Mouse (Mus musculus): ENCODE measurements at regions not wholly inside any gene's neighbourhood (a gene's known extent, or its start where the extent isn't known, plus 50 kb on each side); places are given as distances from the start of the nearest gene placed in this dataset.

GRCm38 (mm10) chr15:51471143-51471542 lies 2413.6 kb upstream of the Gm7489 start:
- Histone ChIP-seq H3K79me3 (ENCODE audit: low read depth) (no peaks in the 10 kb centered on the region), H3K27me3 (ENCODE audit: control insufficient read depth, insufficient read depth, insufficient read length) (no peaks in the 10 kb centered on the region), H3K36me3 (ENCODE audit: control insufficient read depth, insufficient read depth) (no peaks in the 10 kb centered on the region), H3K79me2 (ENCODE audit: control insufficient read depth, insufficient read depth) (no peaks in the 10 kb centered on the region), H3ac (ENCODE audit: control insufficient read depth, insufficient read length, low read depth) (no peak overlapping the region), H3K4me3 (ENCODE audit: insufficient read depth, poor library complexity, severe bottlenecking) (no peak overlapping the region)
- TF ChIP-seq USF1 (IDR thresholded peaks at IDR 0.05; ENCODE audit: low read depth) (no peak), MYOD1 (IDR thresholded peaks at IDR 0.05; ENCODE audit: control insufficient read depth, insufficient read length, low read depth) (no peak), CEBPB (IDR thresholded peaks at IDR 0.05; ENCODE audit: low read depth) (no peak), FOSL1 (IDR thresholded peaks at IDR 0.05; ENCODE audit: insufficient read depth, low read length, poor library complexity, severe bottlenecking) (no peak), MYOG (IDR thresholded peaks at IDR 0.05; ENCODE audit: control insufficient read depth, extremely low read depth, insufficient read length) (no peak), CTCF (IDR thresholded peaks at IDR 0.05; ENCODE audit: control insufficient read depth, insufficient read depth, insufficient read length) (no peak), MAX (IDR thresholded peaks at IDR 0.05) (no peak)

GRCm38 (mm10) chr15:51472049-51472448 lies 2412.7 kb upstream of the Gm7489 start:
- H3ac ChIP-seq (ENCODE audit: control insufficient read depth, insufficient read length, low read depth), result no peak overlapping the region
- TF ChIP-seq CTCF (IDR thresholded peaks at IDR 0.05; ENCODE audit: control insufficient read depth, insufficient read depth, insufficient read length) (no peak), USF1 (IDR thresholded peaks at IDR 0.05; ENCODE audit: low read depth) (peak; percentile 67), MAX (IDR thresholded peaks at IDR 0.05) (no peak), MYOG (IDR thresholded peaks at IDR 0.05; ENCODE audit: control insufficient read depth, extremely low read depth, insufficient read length) (no peak), CEBPB (IDR thresholded peaks at IDR 0.05; ENCODE audit: low read depth) (peak; percentile 42), FOSL1 (IDR thresholded peaks at IDR 0.05; ENCODE audit: insufficient read depth, low read length, poor library complexity, severe bottlenecking) (peak; percentile 72), MYOD1 (IDR thresholded peaks at IDR 0.05; ENCODE audit: control insufficient read depth, insufficient read length, low read depth) (peak; percentile 38)
- H3K4me3 ChIP-seq (ENCODE audit: insufficient read depth, poor library complexity, severe bottlenecking), result no peak overlapping the region
- no peaks in the 10 kb centered on the region for H3K36me3 ChIP-seq (ENCODE audit: control insufficient read depth, insufficient read depth)
- H3K79me3 ChIP-seq (ENCODE audit: low read depth), result no peaks in the 10 kb centered on the region
- H3K27me3 ChIP-seq (ENCODE audit: control insufficient read depth, insufficient read depth, insufficient read length), result no peaks in the 10 kb centered on the region
- no peaks in the 10 kb centered on the region for H3K79me2 ChIP-seq (ENCODE audit: control insufficient read depth, insufficient read depth)

- no peak for TF ChIP-seq FOSL1 (IDR thresholded peaks at IDR 0.05; ENCODE audit: insufficient read depth, low read length, poor library complexity, severe bottlenecking)
- TF ChIP-seq CEBPB (IDR thresholded peaks at IDR 0.05; ENCODE audit: low read depth), result no peak
- TF ChIP-seq USF1 (IDR thresholded peaks at IDR 0.05; ENCODE audit: low read depth), result no peak
- TF ChIP-seq MYOG (IDR thresholded peaks at IDR 0.05; ENCODE audit: control insufficient read depth, extremely low read depth, insufficient read length), result no peak
- TF ChIP-seq CTCF (IDR thresholded peaks at IDR 0.05; ENCODE audit: control insufficient read depth, insufficient read depth, insufficient read length), result no peak
- no peak for TF ChIP-seq MYOD1 (IDR thresholded peaks at IDR 0.05; ENCODE audit: control insufficient read depth, insufficient read length, low read depth)
- TF ChIP-seq MAX (IDR thresholded peaks at IDR 0.05), result no peak
- Histone ChIP-seq H3K4me3 (ENCODE audit: insufficient read depth, poor library complexity, severe bottlenecking) (no peak overlapping the region), H3K27me3 (ENCODE audit: control insufficient read depth, insufficient read depth, insufficient read length) (no peaks in the 10 kb centered on the region), H3ac (ENCODE audit: control insufficient read depth, insufficient read length, low read depth) (no peak overlapping the region), H3K79me2 (ENCODE audit: control insufficient read depth, insufficient read depth) (no peaks in the 10 kb centered on the region), H3K36me3 (ENCODE audit: control insufficient read depth, insufficient read depth) (no peaks in the 10 kb centered on the region), H3K79me3 (ENCODE audit: low read depth) (no peaks in the 10 kb centered on the region)
Measured at GRCm38 (mm10) chr15:51481856-51482255, 2402.8 kb upstream of the Gm7489 start.

- Histone ChIP-seq H3K27me3 (ENCODE audit: control insufficient read depth, insufficient read depth, insufficient read length) (no peaks in the 10 kb centered on the region), H3K36me3 (ENCODE audit: control insufficient read depth, insufficient read depth) (no peaks in the 10 kb centered on the region), H3K79me3 (ENCODE audit: low read depth) (no peaks in the 10 kb centered on the region), H3ac (ENCODE audit: control insufficient read depth, insufficient read length, low read depth) (no peak overlapping the region), H3K79me2 (ENCODE audit: control insufficient read depth, insufficient read depth) (no peaks in the 10 kb centered on the region), H3K4me3 (ENCODE audit: insufficient read depth, poor library complexity, severe bottlenecking) (no peak overlapping the region)
- no peak for TF ChIP-seq CTCF (IDR thresholded peaks at IDR 0.05; ENCODE audit: control insufficient read depth, insufficient read depth, insufficient read length)
- no peak for TF ChIP-seq MYOD1 (IDR thresholded peaks at IDR 0.05; ENCODE audit: control insufficient read depth, insufficient read length, low read depth)
- TF ChIP-seq MAX (IDR thresholded peaks at IDR 0.05), result no peak
- no peak for TF ChIP-seq FOSL1 (IDR thresholded peaks at IDR 0.05; ENCODE audit: insufficient read depth, low read length, poor library complexity, severe bottlenecking)
- TF ChIP-seq CEBPB (IDR thresholded peaks at IDR 0.05; ENCODE audit: low read depth), result no peak
- TF ChIP-seq USF1 (IDR thresholded peaks at IDR 0.05; ENCODE audit: low read depth), result no peak
- TF ChIP-seq MYOG (IDR thresholded peaks at IDR 0.05; ENCODE audit: control insufficient read depth, extremely low read depth, insufficient read length), result no peak
Measured at GRCm38 (mm10) chr15:51484207-51484606, 2400.5 kb upstream of the Gm7489 start.

GRCm38 (mm10) chr15:51485554-51485953 lies 2399.2 kb upstream of the Gm7489 start:
- TF ChIP-seq CEBPB (IDR thresholded peaks at IDR 0.05; ENCODE audit: low read depth), result no peak
- TF ChIP-seq MAX (IDR thresholded peaks at IDR 0.05), result no peak
- no peak for TF ChIP-seq FOSL1 (IDR thresholded peaks at IDR 0.05; ENCODE audit: insufficient read depth, low read length, poor library complexity, severe bottlenecking)
- no peak for TF ChIP-seq MYOG (IDR thresholded peaks at IDR 0.05; ENCODE audit: control insufficient read depth, extremely low read depth, insufficient read length)
- no peaks in the 10 kb centered on the region for H3K79me3 ChIP-seq (ENCODE audit: low read depth)
- H3K36me3 ChIP-seq (ENCODE audit: control insufficient read depth, insufficient read depth), result no peaks in the 10 kb centered on the region
- H3ac ChIP-seq (ENCODE audit: control insufficient read depth, insufficient read length, low read depth), result no peak overlapping the region
- H3K79me2 ChIP-seq (ENCODE audit: control insufficient read depth, insufficient read depth), result no peaks in the 10 kb centered on the region
- H3K4me3 ChIP-seq (ENCODE audit: insufficient read depth, poor library complexity, severe bottlenecking), result no peak overlapping the region
- no peaks in the 10 kb centered on the region for H3K27me3 ChIP-seq (ENCODE audit: control insufficient read depth, insufficient read depth, insufficient read length)
